21 mouse cellular contexts compared by ENCODE assay signal in the genomic region with DNA sequence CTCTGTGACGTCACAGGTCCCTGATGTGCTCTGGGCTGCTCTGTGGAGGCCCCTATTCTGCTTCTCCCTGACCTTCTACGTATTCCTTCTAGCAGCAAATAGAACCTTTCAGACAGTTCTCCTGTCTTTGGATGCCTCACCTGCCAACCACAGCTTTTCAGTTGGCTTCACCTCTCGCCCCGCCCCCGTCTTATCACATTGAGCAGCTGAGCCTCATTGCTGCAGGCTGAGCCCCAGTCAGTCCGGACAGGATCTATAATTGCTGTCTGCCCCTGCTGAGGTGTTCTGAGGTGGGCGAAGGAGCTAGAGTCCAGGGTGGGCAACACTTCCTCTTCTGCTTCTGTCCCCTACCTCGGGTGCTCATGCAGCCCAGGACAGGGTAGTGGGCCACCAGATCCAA.
DNase-seq lines count a peak whose midpoint lies in the region; ATAC-seq lines count a peak whose summit lies in the region.
"Had no signal": no experiment of that assay in that cellular context is flagged by ENCODE, and none has a peak within 500 bp of the region (broad histone marks: within the 10 kb centered on the region; RNA-seq: fewer than 3 reads in every experiment).

No protein-coding gene starts in this region.

- H3K4me3 ChIP-seq in liver, embryonic 11.5 days (ENCODE audit: low read depth, low read length), result no peak overlapping the region
- H3K4me3 ChIP-seq: embryonic facial prominence, embryonic 13.5 days; forebrain, embryonic 12.5 days; gastrocnemius, adult 2 months; hindbrain, embryonic 12.5 days had no signal

- H3K4me2 ChIP-seq in liver, embryonic 11.5 days, result no peak overlapping the region
- H3K4me2 ChIP-seq: embryonic facial prominence, embryonic 13.5 days; forebrain, embryonic 12.5 days; hindbrain, embryonic 12.5 days had no signal

- H3K9me3 ChIP-seq in liver, embryonic 11.5 days (ENCODE audit: control insufficient read depth, low read length), result no peaks in the 10 kb centered on the region
- H3K9me3 ChIP-seq: embryonic facial prominence, embryonic 13.5 days; forebrain, embryonic 12.5 days; hindbrain, embryonic 12.5 days had no signal

- WGBS in liver, embryonic 11.5 days, result 55% methylated on average over 8 of the region's 8 CpGs

- no peak overlapping the region for H3K9ac ChIP-seq in liver, embryonic 11.5 days (ENCODE audit: low read depth, low read length)
- H3K9ac ChIP-seq: embryonic facial prominence, embryonic 13.5 days; forebrain, embryonic 12.5 days; forebrain, postnatal 0 days; hindbrain, embryonic 12.5 days had no signal

- no peak overlapping the region for H3K27ac ChIP-seq in liver, embryonic 11.5 days (ENCODE audit: low read depth, low read length)
- H3K27ac ChIP-seq: embryonic facial prominence, embryonic 13.5 days; forebrain, embryonic 12.5 days; gastrocnemius, adult 2 months; hindbrain, embryonic 12.5 days had no signal

- no peak for ATAC-seq in liver, embryonic 11.5 days (replicated peaks; ENCODE audit: low FRiP score)
- peak; percentile 51 for ATAC-seq in megakaryocyte progenitor cell, adult 5-6 weeks (replicated peaks; ENCODE audit: poor library complexity)
- ATAC-seq: activated CD4-positive, CD25-positive, alpha-beta regulatory T cell, adult 4 months; forebrain, postnatal 0 days; Patski had no signal

- H3K4me1 ChIP-seq in liver, embryonic 11.5 days (replicated peaks; ENCODE audit: control insufficient read depth, insufficient read depth, low read length), result no peaks in the 10 kb centered on the region; the same call in 1 of the 2 replicates
- H3K4me1 ChIP-seq: embryonic facial prominence, embryonic 13.5 days; forebrain, embryonic 12.5 days had no signal

- peak; percentile 24 for DNase-seq in liver
- no peak for DNase-seq in liver, embryonic 11.5 days (ENCODE audit: low spot score)
- peak; percentile 12 for DNase-seq in thymus, postnatal 4 days
- DNase-seq in thymus, adult 18-20 months, result no peak
- DNase-seq in adrenal gland, adult 2 months, result no peak
- DNase-seq in right cerebral cortex, postnatal 36 days (ENCODE audit: low spot score in 2 of 2), result no peak
- DNase-seq: adrenal gland, postnatal 25 days; cerebellum, adult 18-20 months; cerebellum, adult 9-11 months; cerebellum, postnatal 36 days; forebrain, postnatal 0 days; gastrocnemius, adult 2 months; gastrocnemius, postnatal 25 days; heart, postnatal 10 days; heart, postnatal 4 days had no signal

- H3K36me3 ChIP-seq in liver, embryonic 11.5 days (ENCODE audit: control insufficient read depth, insufficient read depth, low read length), result no peaks in the 10 kb centered on the region
- H3K36me3 ChIP-seq: embryonic facial prominence, embryonic 13.5 days; forebrain, embryonic 12.5 days; hindbrain, embryonic 12.5 days had no signal

- no peaks in the 10 kb centered on the region for H3K27me3 ChIP-seq in liver, embryonic 11.5 days (replicated peaks; ENCODE audit: control insufficient read depth, insufficient read depth, low read length)
- H3K27me3 ChIP-seq: embryonic facial prominence, embryonic 13.5 days; forebrain, embryonic 12.5 days; hindbrain, embryonic 12.5 days had no signal

Comparison
In these comparisons a context has a peak if more than half of its experiments do, and no peak if none do; other contexts are left out.
1. DNase-seq: peak in liver (single experiment) and thymus, postnatal 4 days (single experiment); none in liver, embryonic 11.5 days (single experiment), thymus, adult 18-20 months (0 of 2), adrenal gland, adult 2 months (single experiment) and right cerebral cortex, postnatal 36 days (0 of 2).